Mouse (Mus musculus) liver, embryonic 14.5 days (tissue): Measurements from ENCODE around the gene Klhl23. TPM values are rescaled to one million over a fixed set of nuclear protein-coding genes. Genes with fewer than 3 reads are reported as not detected.
A peak's percentile ranks its signal among the peaks of the same experiment; 100 is the strongest.

Experiments used
- ATAC-seq: fragments of 200-750 bp; cut with Nextera tagmentation; 2 replicates; pipeline ENCODE4 v1.8.0; 2017; ENCODE audit warnings: moderate number of reproducible peaks, mild to moderate bottlenecking, moderate library complexity; ENCODE audit not compliant: insufficient read depth
- DNase-seq, 3 experiments: peaks; one replicate each; pipeline ENCODE4 v3.0.0-alpha.2; 2012 to 2013; ENCODE audit warnings: low read depth in 3 of 3, low spot score in 3 of 3
- H3K27ac ChIP-seq: fragments of 300-500 bp; sonication (generic); 2 replicates; pipeline ENCODE4 v1.5.1; 2014; ENCODE audit warnings: moderate library complexity, mild to moderate bottlenecking, control low read depth, inconsistent platforms
- H3K27me3 ChIP-seq: fragments of 300-500 bp; sonication (generic); 2 replicates; pipeline ENCODE4 v1.6.1; 2014; ENCODE audit warnings: mild to moderate bottlenecking, low read length, moderate library complexity; ENCODE audit not compliant: control insufficient read depth, insufficient read depth
- H3K36me3 ChIP-seq: fragments of 300-500 bp; sonication (generic); replicated peaks from 2 replicates; pipeline ENCODE4 v1.6.1; 2014; ENCODE audit warnings: low read depth; ENCODE audit not compliant: control insufficient read depth, insufficient read depth
- H3K4me1 ChIP-seq, 2 experiments: fragments of 200-500 bp in 1 of 2; fragments of 300-500 bp in 1 of 2; sonication (generic) in 1 of 2; replicated peaks; 2 replicates each; pipeline ENCODE4 v1.6.1; 2012 to 2014; ENCODE audit warnings: antibody characterized with exemption in 1 of 2, inconsistent platforms in 1 of 2, low read length in 1 of 2; ENCODE audit not compliant: control insufficient read depth in 2 of 2, insufficient read depth in 2 of 2
- H3K4me2 ChIP-seq: fragments of 300-500 bp; sonication (generic); 2 replicates; pipeline ENCODE4 v1.6.1; 2014; ENCODE audit warnings: low read depth, mild to moderate bottlenecking, control low read depth, moderate library complexity
- H3K4me3 ChIP-seq, 2 experiments: fragments of 200-500 bp in 1 of 2; fragments of 300-500 bp in 1 of 2; sonication (generic) in 1 of 2; 2 replicates each; pipeline ENCODE4 v1.5.1; 2012 to 2014; ENCODE audit warnings: low read depth in 2 of 2, low read length in 2 of 2, mild to moderate bottlenecking in 2 of 2, control low read depth in 1 of 2, inconsistent platforms in 1 of 2, moderate library complexity in 1 of 2; ENCODE audit not compliant: insufficient read depth in 1 of 2
- H3K9ac ChIP-seq: fragments of 300-500 bp; sonication (generic); replicated peaks from 2 replicates; pipeline ENCODE4 v1.6.1; 2014; ENCODE audit warnings: mild to moderate bottlenecking, control low read depth, moderate library complexity
- H3K9me3 ChIP-seq: fragments of 300-500 bp; sonication (generic); 2 replicates; pipeline ENCODE4 v1.6.1; 2016; ENCODE audit warnings: low read length, mixed read lengths; ENCODE audit not compliant: control insufficient read depth
- CTCF ChIP-seq: IDR thresholded peaks from 2 replicates; pipeline ENCODE4 v1.5.1; 2016; ENCODE audit warnings: antibody characterized with exemption, low read depth, control low read depth
- EP300 ChIP-seq: IDR thresholded peaks from 2 replicates; pipeline ENCODE4 v1.6.1; 2016; ENCODE audit warnings: antibody characterized with exemption, low read depth
- WGBS: fragments of 180-500 bp; shearing (Covaris S2); extraction: QIAGEN DNeasy Blood & Tissue Kit; methylation state at CpG from one replicate; pipeline ENCODE4 v1.1.7; 2014; ENCODE audit not compliant: insufficient replicate concordance; 5-methylcytosine and 5-hydroxymethylcytosine counted together
- polyA plus RNA-seq, 2 experiments: library from polyadenylated mRNA; depleted of rRNA in 1 of 2; stranded (reverse) in 1 of 2; unstranded in 1 of 2; fragments of >200 nt; fragmentation: Nextera tagmentation in 1 of 2; extraction: Ambion mirVana in 1 of 2; gene quantifications; 2 replicates each; pipeline versions ENCODE4 v1.2.1 to v1.2.3; 2012 to 2014

The Klhl23 gene
- polyA plus RNA-seq, 2 experiments = 12.0 to 15.7 TPM

DNA sequence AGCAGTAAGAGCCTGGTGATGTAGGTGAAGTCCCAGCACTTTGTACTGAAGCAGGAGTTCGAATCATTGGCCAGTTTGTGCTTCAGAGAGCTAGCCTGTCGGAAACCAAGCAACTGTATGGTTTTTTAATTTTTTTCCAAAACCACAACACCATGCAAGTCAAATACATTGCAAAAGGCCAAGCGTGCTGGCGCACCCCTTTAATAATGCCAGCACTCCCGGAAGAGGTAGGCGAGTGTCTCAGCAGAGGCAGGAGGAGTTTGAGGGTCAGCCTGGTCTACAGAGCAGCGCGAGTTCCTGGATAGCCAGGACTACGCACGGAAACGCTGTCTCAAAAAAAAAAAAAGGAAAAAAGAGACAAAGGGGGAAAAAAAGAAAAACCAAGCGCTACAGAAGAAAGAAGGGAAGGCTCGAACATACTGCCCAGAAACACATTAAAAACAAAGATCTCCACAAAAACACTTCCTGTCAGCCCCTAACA, 39.3 kb downstream of the Klhl23 start:
- Histone ChIP-seq H3K9me3 (no peaks in the 10 kb centered on the region), H3K27me3 (no peaks in the 10 kb centered on the region), H3K9ac (peak overlapping the region; percentile 99), H3K4me1 (peaks cover 8 to 9% of the 10 kb centered on the region in 2 experiments), H3K27ac (peak overlapping the region; percentile 82), H3K4me2 (peak overlapping the region; percentile 92), H3K4me3 (peak overlapping the region; percentile 88 to 100), H3K36me3 (peaks cover 3% of the 10 kb centered on the region; the same call in 1 of the 2 replicates)
- TF ChIP-seq CTCF (no peak), EP300 (no peak)
- 4% methylated on average over 13 of the region's 13 CpGs for WGBS
- DNase-seq = no peak
- peak; percentile 77 for ATAC-seq

DNA sequence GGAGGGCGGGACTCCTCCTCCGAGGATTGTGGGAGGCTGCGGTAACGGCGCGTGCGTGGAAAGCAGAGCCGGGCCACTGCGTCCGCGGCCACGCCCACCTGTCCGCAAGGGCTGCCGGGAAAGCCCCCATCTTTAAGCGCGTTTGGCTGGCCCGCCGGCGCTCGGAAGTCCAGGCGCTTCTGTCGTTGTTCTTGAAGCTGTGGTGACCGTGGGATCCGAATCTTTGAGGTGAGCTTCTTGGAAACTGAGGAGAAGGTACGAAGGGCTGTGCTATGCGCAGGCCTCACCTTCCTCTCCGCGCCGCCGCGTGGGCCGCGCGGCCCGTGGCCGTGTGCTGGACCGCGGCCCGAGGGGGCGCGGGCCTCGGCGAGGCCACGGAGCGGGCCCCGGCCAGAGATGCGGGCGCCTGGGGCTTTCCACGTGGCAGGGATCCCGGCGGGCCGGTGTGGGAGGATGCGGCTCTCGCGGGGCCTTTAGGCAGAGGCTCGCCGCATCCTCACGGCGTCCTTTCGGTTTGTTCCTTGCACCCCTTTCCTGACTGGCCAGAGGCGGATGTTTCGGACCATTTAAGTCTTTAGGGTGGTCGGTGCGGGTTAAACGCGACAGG, 39.8 kb downstream of the Klhl23 start, which contains the start of gene Ssb:
Ssb (plus strand) TSS at position 78 of the 607 bp plus-strand sequence.
- no peaks in the 10 kb centered on the region for H3K9me3 ChIP-seq
- H3K27me3 ChIP-seq = no peaks in the 10 kb centered on the region
- H3K4me2 ChIP-seq = peak within 1 kb of the TSS; percentile 92
- ATAC-seq = peak; percentile 95
- peak within 1 kb of the TSS; percentile 99 for H3K9ac ChIP-seq
- under 1% methylated on average over 60 of the region's 66 CpGs for WGBS
- H3K4me3 ChIP-seq = peak within 1 kb of the TSS; percentile 96 to 100
- H3K4me1 ChIP-seq = peaks cover 5% of the 10 kb centered on the region in 2 experiments; a peak in 3 of 4 replicates
- TF ChIP-seq EP300 (no peak), CTCF (no peak)
- peak; percentile 85 to 87 (median 87) for DNase-seq
- peaks cover 9% of the 10 kb centered on the region for H3K36me3 ChIP-seq
- peak within 1 kb of the TSS; percentile 82 for H3K27ac ChIP-seq

DNA sequence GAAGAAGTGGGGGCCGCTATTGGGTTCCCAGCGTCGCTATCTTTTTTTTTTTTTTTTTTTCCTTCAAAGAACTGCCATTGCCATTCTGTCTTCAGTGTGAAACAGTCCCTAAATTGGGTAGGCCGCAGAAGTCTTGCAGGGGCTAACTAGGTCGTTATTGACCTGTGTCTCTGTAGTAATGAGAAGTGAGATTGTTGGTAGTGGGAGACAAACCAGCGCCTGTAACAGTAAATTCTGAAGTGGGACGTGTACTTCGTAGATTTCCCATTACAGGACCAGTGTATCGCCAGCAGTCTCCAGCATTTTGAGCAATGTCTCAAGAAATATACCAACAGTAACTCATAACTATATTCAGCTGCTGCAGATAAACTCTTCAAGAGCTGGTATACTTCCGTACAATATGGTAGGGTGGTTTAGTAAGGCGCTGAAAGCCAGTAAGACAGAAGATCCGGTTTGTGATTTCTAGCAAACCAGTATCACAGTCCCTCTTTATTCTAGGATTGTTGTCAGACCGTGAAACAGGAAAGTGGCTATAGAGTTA, 40.4 kb downstream of the Klhl23 start:
- DNase-seq (no peak), ATAC-seq (no peak)
- peaks cover 13% of the 10 kb centered on the region for H3K36me3 ChIP-seq
- peak overlapping the region; percentile 92 for H3K4me2 ChIP-seq
- H3K27me3 ChIP-seq = no peaks in the 10 kb centered on the region
- WGBS = under 1% methylated on average over 13 of the region's 13 CpGs
- H3K27ac ChIP-seq = peak overlapping the region; percentile 82
- TF ChIP-seq CTCF = no peak
- TF ChIP-seq EP300 = no peak
- H3K4me1 ChIP-seq = peaks cover 5% of the 10 kb centered on the region in 2 experiments; a peak in 3 of 4 replicates
- peak overlapping the region; percentile 96 to 100 for H3K4me3 ChIP-seq
- H3K9me3 ChIP-seq = no peaks in the 10 kb centered on the region
- H3K9ac ChIP-seq = peak overlapping the region; percentile 99

DNA sequence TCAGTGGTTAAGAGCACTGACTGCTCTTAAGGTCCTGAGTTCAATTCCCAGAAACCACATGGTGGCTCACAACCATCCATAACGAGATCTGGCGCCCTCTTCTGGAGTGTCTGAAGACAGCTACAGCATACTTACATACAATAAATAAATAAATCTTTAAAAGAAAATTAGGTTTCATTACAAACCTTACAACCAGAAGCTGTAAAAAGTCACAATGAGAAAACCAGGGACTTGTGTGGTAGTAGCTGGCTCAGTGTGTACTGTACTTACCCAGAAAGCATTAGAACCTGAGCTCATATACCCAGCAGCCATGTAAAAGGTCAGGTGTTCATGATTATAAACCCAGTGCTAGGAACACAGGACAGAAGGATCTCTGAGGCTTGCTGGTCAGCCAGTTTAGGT, 62.2 kb downstream of the Klhl23 start:
- WGBS = 28% methylated on average over 2 of the region's 2 CpGs
- H3K4me1 ChIP-seq = peaks cover 8 to 9% of the 10 kb centered on the region in 2 experiments; a peak in 3 of 4 replicates
- TF ChIP-seq EP300 (no peak), CTCF (peak; percentile 69)
- no peaks in the 10 kb centered on the region for H3K9me3 ChIP-seq
- no peaks in the 10 kb centered on the region; the same call in 1 of the 2 replicates for H3K36me3 ChIP-seq
- peak overlapping the region; percentile 73 for H3K27ac ChIP-seq
- DNase-seq (peak in 1 of 3 experiments; percentile 11), ATAC-seq (no peak)
- peak overlapping the region; percentile 43 to 87 for H3K4me3 ChIP-seq
- peak overlapping the region; percentile 97 for H3K9ac ChIP-seq
- no peaks in the 10 kb centered on the region for H3K27me3 ChIP-seq
- H3K4me2 ChIP-seq = peak overlapping the region; percentile 83

DNA sequence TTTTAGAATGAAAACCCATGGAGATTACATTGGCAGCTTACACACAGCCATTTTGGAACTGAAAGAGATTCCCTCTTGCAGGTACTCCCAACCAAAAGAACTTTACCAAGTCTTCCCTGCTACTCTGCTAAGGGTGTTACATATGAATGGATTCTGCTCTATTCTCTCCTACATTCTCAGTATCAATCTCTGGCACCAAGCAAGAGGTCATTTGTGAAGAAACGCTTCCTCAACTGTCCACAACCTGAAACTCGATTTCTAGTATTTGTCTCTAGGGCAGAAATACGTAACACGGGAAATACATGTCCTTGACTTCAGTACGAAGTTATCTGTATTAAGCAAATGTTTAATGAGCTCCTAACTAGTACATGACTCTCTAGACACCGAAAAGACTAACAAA, 62.8 kb downstream of the Klhl23 start:
- no peaks in the 10 kb centered on the region; the same call in 1 of the 2 replicates for H3K36me3 ChIP-seq
- H3K4me2 ChIP-seq = peak overlapping the region; percentile 83
- H3K27me3 ChIP-seq = no peaks in the 10 kb centered on the region
- no peaks in the 10 kb centered on the region for H3K9me3 ChIP-seq
- ATAC-seq (no peak), DNase-seq (peak in 1 of 3 experiments; percentile 20)
- H3K27ac ChIP-seq = peak overlapping the region; percentile 73
- H3K4me1 ChIP-seq = peaks cover 8 to 9% of the 10 kb centered on the region in 2 experiments; a peak in 3 of 4 replicates
- no peak for TF ChIP-seq EP300
- no peak for TF ChIP-seq CTCF
- H3K4me3 ChIP-seq = peak overlapping the region; percentile 87 to 94
- WGBS = 23% methylated on average over 6 of the region's 6 CpGs
- peak overlapping the region; percentile 97 for H3K9ac ChIP-seq
